Mouse (Mus musculus) erythroblast, embryonic 14.5 days (primary cell): ENCODE results near the gene B3galt6.

Experiments
- GATA1 ChIP-seq: IDR thresholded peaks from 2 replicates; pipeline ENCODE4 v1.6.1; 2012; ENCODE audit warnings: low read length, inconsistent platforms, mixed read lengths
- TAL1 ChIP-seq: IDR thresholded peaks from 3 replicates; pipeline ENCODE4 v1.6.1; 2012; ENCODE audit warnings: low read length, inconsistent platforms, mixed read lengths

DNA sequence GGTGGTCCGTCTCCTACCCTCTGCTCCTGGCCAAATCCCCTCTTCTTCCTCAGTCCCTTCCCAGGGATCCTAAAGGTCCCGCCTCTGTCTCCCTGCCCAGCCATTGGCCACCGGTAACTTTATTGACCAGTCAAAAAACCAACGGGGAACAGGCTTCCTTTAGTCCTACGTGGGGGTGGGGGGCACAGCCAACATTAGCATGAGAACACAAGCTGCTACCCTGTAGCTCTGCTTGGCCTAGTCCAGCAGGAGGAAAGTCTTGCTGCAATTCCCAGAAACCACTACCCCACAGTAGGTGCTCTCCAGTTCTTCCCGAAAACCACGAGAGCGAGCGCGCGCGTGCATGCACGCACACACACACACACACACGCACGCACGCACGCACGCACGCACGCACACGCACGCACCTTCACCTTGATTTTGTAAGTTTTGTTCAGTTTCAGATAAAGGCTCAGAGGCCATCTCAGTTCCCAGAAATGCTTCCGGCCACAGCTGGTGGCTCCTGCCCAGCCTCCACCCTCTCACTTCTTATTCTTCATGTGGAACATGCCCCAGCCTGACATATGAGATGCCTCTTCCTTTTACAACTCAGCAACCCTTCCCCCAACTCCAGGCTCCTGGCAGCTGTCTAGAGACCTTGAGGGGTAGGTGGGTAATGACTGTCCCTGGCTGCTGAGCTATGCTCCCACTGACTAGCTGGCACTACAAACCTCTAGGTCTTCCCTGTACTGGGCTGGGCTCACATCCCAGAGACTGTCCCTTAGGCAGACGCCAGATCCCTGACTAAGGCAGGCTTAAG, 39.3 kb upstream of the B3galt6 start:
- TF ChIP-seq GATA1 = no peak
- TF ChIP-seq TAL1 = no peak
